In genomic region chr19:60074986-60075385, GRCm38 (mm10) we compare ENCODE assay signal across 20 mouse cellular contexts.
DNase-seq lines count a peak whose midpoint lies in the region; ATAC-seq and TF ChIP-seq lines count a peak whose summit lies in the region.
"Had no signal": no experiment of that assay in that cellular context is flagged by ENCODE, and none has a peak within 500 bp of the region (broad histone marks: within the 10 kb centered on the region; RNA-seq: fewer than 3 reads in every experiment).

No protein-coding gene starts in this region.

- no peaks in the 10 kb centered on the region for H3K9me3 ChIP-seq in midbrain, postnatal 0 days (ENCODE audit: low read length)
- H3K9me3 ChIP-seq: embryonic facial prominence, embryonic 12.5 days; forebrain, embryonic 13.5 days; heart, embryonic 12.5 days; hindbrain, embryonic 10.5 days; intestine, embryonic 15.5 days had no signal

- no peak for ATAC-seq in midbrain, postnatal 0 days (ENCODE audit: low FRiP score)
- no peak for ATAC-seq in megakaryocyte progenitor cell, adult 5-6 weeks (replicated peaks; ENCODE audit: poor library complexity)
- ATAC-seq: forebrain, embryonic 13.5 days; forebrain, postnatal 0 days; intestine, embryonic 15.5 days had no signal

- no peak overlapping the region for H3K27ac ChIP-seq in midbrain, postnatal 0 days (ENCODE audit: low read depth, low read length)
- H3K27ac ChIP-seq: embryonic facial prominence, embryonic 12.5 days; forebrain, embryonic 13.5 days; heart, adult 2 months; hindbrain, embryonic 10.5 days; hindbrain, embryonic 14.5 days; intestine, embryonic 15.5 days had no signal

- WGBS in midbrain, postnatal 0 days: 29% methylated on average over 3 of the region's 3 CpGs

- no peaks in the 10 kb centered on the region for H3K36me3 ChIP-seq in midbrain, postnatal 0 days (ENCODE audit: insufficient read depth, low read length)
- H3K36me3 ChIP-seq: embryonic facial prominence, embryonic 12.5 days; heart, embryonic 12.5 days; hindbrain, embryonic 10.5 days; intestine, embryonic 15.5 days had no signal

- peak; percentile 47 for DNase-seq in adrenal gland, adult 2 months
- DNase-seq in adrenal gland, postnatal 4 days (ENCODE audit: low spot score in 2 of 2): no peak
- peak; percentile 43 for DNase-seq in NIH3T3 (ENCODE audit: low read depth)
- DNase-seq in adrenal gland, postnatal 14 days: peak; percentile 20
- peak; percentile 31 for DNase-seq in fibroblast of lung, adult 2 months (ENCODE audit: low read depth)
- no peak for DNase-seq in midbrain, postnatal 0 days (ENCODE audit: low spot score)
- DNase-seq: cerebellum, adult 11-12 months; cerebellum, adult 9-11 months; cerebellum, postnatal 36 days; forebrain, postnatal 0 days; gastrocnemius, postnatal 14 days; heart, adult 2 months; kidney, adult 2 months had no signal

- no peak overlapping the region for H3K4me3 ChIP-seq in midbrain, postnatal 0 days (ENCODE audit: low read depth, low read length)
- H3K4me3 ChIP-seq: embryonic facial prominence, embryonic 12.5 days; forebrain, embryonic 13.5 days; heart, adult 2 months; heart, embryonic 12.5 days; hindbrain, embryonic 10.5 days; intestine, embryonic 15.5 days had no signal

- H3K27me3 ChIP-seq in midbrain, postnatal 0 days (ENCODE audit: insufficient read depth, low read length): no peaks in the 10 kb centered on the region
- H3K27me3 ChIP-seq: embryonic facial prominence, embryonic 12.5 days; forebrain, embryonic 13.5 days; heart, embryonic 12.5 days; intestine, embryonic 15.5 days had no signal

- no peaks in the 10 kb centered on the region for H3K4me1 ChIP-seq in midbrain, postnatal 0 days (ENCODE audit: insufficient read depth, low read length)
- H3K4me1 ChIP-seq: embryonic facial prominence, embryonic 12.5 days; forebrain, embryonic 13.5 days; heart, embryonic 12.5 days; intestine, embryonic 15.5 days had no signal

- no peak overlapping the region for H3K4me2 ChIP-seq in midbrain, postnatal 0 days (ENCODE audit: low read depth, low read length, poor library complexity, severe bottlenecking)
- H3K4me2 ChIP-seq: embryonic facial prominence, embryonic 12.5 days; forebrain, embryonic 13.5 days; heart, embryonic 12.5 days; hindbrain, embryonic 14.5 days; intestine, embryonic 15.5 days had no signal

- TF ChIP-seq CTCF in midbrain, postnatal 0 days (IDR thresholded peaks at IDR 0.05): no peak

- no peak overlapping the region for H3K9ac ChIP-seq in midbrain, postnatal 0 days (replicated peaks; ENCODE audit: low read length, poor library complexity, severe bottlenecking)
- H3K9ac ChIP-seq: embryonic facial prominence, embryonic 12.5 days; forebrain, embryonic 13.5 days; forebrain, postnatal 0 days; heart, embryonic 12.5 days; hindbrain, embryonic 14.5 days; intestine, embryonic 15.5 days had no signal

Comparison
In these comparisons a context has a peak if more than half of its experiments do, and no peak if none do; other contexts are left out.
1. DNase-seq: peak in adrenal gland, adult 2 months (single experiment), NIH3T3 (single experiment), adrenal gland, postnatal 14 days (single experiment) and fibroblast of lung, adult 2 months (single experiment); none in adrenal gland, postnatal 4 days (0 of 2) and midbrain, postnatal 0 days (single experiment).